Mouse (Mus musculus) midbrain, embryonic 16.5 days (tissue): ENCODE results near the gene Pde1c. TPM values are rescaled to one million over a fixed set of nuclear protein-coding genes. Genes with fewer than 3 reads are reported as not detected.

Source experiments
- ATAC-seq: fragments of 200-750 bp; cut with Nextera tagmentation; 2 replicates; pipeline ENCODE4 v1.8.0; 2017; ENCODE audit warnings: moderate TSS enrichment
- H3K27ac ChIP-seq: fragments of 300-500 bp; sonication (generic); 2 replicates; pipeline ENCODE4 v1.5.1; 2014; ENCODE audit warnings: mild to moderate bottlenecking, low read length, mixed read lengths
- H3K27me3 ChIP-seq: fragments of 300-500 bp; sonication (generic); 2 replicates; pipeline ENCODE4 v1.6.1; 2014; ENCODE audit warnings: low read depth, low read length, mixed read lengths; ENCODE audit not compliant: control insufficient read depth, insufficient read depth
- H3K36me3 ChIP-seq: fragments of 300-500 bp; sonication (generic); 2 replicates; pipeline ENCODE4 v1.6.1; 2014; ENCODE audit warnings: mild to moderate bottlenecking, low read length, moderate library complexity, mixed read lengths; ENCODE audit not compliant: control insufficient read depth, insufficient read depth
- H3K4me1 ChIP-seq: fragments of 300-500 bp; sonication (generic); 2 replicates; pipeline ENCODE4 v1.6.1; 2014; ENCODE audit warnings: mild to moderate bottlenecking, low read length, mixed read lengths; ENCODE audit not compliant: control insufficient read depth, insufficient read depth
- H3K4me2 ChIP-seq: fragments of 300-500 bp; sonication (generic); 2 replicates; pipeline ENCODE4 v1.6.1; 2014; ENCODE audit warnings: mild to moderate bottlenecking, low read length, mixed read lengths
- H3K4me3 ChIP-seq: fragments of 300-500 bp; sonication (generic); 2 replicates; pipeline ENCODE4 v1.5.1; 2014; ENCODE audit warnings: low read depth, mild to moderate bottlenecking, low read length, moderate library complexity, mixed read lengths
- H3K9ac ChIP-seq: fragments of 300-500 bp; sonication (generic); 2 replicates; pipeline ENCODE4 v1.6.1; 2014; ENCODE audit warnings: low read depth, low read length, mixed read lengths
- H3K9me3 ChIP-seq: fragments of 300-500 bp; sonication (generic); replicated peaks from 2 replicates; pipeline ENCODE4 v1.6.1; 2014; ENCODE audit warnings: mild to moderate bottlenecking, low read length, mixed read lengths; ENCODE audit not compliant: control insufficient read depth, poor library complexity, severe bottlenecking
- WGBS: fragments of 180-500 bp; shearing (Covaris S2); extraction: QIAGEN DNeasy Blood & Tissue Kit; methylation state at CpG from one replicate; pipeline ENCODE4 v1.1.7; 2014; 5-methylcytosine and 5-hydroxymethylcytosine counted together
- polyA plus RNA-seq: library from polyadenylated mRNA; unstranded; fragments of >200 nt; fragmentation: Nextera tagmentation; extraction: Ambion mirVana; gene quantifications from 2 replicates; pipeline ENCODE4 v1.2.1, GENCODE M21; 2015

Pde1c gene
- polyA plus RNA-seq, 1 experiment from 2014 or later = 7.4 TPM

GRCm38 (mm10) chr6:56049104-56049503, 519.8 kb downstream of the Pde1c start:
- no peaks in the 10 kb centered on the region for H3K27me3 ChIP-seq
- ATAC-seq = peak; percentile 71; the same call in 1 of the 2 replicates
- no peak overlapping the region for H3K4me3 ChIP-seq
- H3K36me3 ChIP-seq = no peaks in the 10 kb centered on the region
- WGBS = 33% methylated on average over 4 of the region's 4 CpGs
- H3K4me1 ChIP-seq = no peaks in the 10 kb centered on the region
- no peak overlapping the region for H3K27ac ChIP-seq
- H3K4me2 ChIP-seq = no peak overlapping the region
- no peak overlapping the region for H3K9ac ChIP-seq
- H3K9me3 ChIP-seq = no peaks in the 10 kb centered on the region

- no peak overlapping the region for H3K27ac ChIP-seq
- no peak for ATAC-seq
- H3K4me2 ChIP-seq = no peak overlapping the region
- 86% methylated on average over 3 of the region's 3 CpGs for WGBS
- no peaks in the 10 kb centered on the region for H3K27me3 ChIP-seq
- H3K36me3 ChIP-seq = no peaks in the 10 kb centered on the region
- no peaks in the 10 kb centered on the region for H3K9me3 ChIP-seq
- no peak overlapping the region for H3K9ac ChIP-seq
- H3K4me1 ChIP-seq = no peaks in the 10 kb centered on the region
- no peak overlapping the region for H3K4me3 ChIP-seq
Observed at GRCm38 (mm10) chr6:56048580-56048979, 520.3 kb downstream of the Pde1c start.

- Histone ChIP-seq H3K27ac (no peak overlapping the region), H3K4me2 (no peak overlapping the region), H3K9me3 (no peaks in the 10 kb centered on the region), H3K4me3 (no peak overlapping the region), H3K36me3 (no peaks in the 10 kb centered on the region), H3K27me3 (no peaks in the 10 kb centered on the region), H3K9ac (no peak overlapping the region), H3K4me1 (no peaks in the 10 kb centered on the region)
- 23% methylated on average over 1 of the region's 1 CpGs for WGBS
- peak; percentile 15; the same call in 1 of the 2 replicates for ATAC-seq
Observed at GRCm38 (mm10) chr6:56044716-56045115, 524.2 kb downstream of the Pde1c start.

GRCm38 (mm10) chr6:56044270-56044669, 524.6 kb downstream of the Pde1c start:
- no peak overlapping the region for H3K27ac ChIP-seq

GRCm38 (mm10) chr6:56039476-56040055, 529.3 kb downstream of the Pde1c start:
- Histone ChIP-seq H3K27me3 (no peaks in the 10 kb centered on the region), H3K4me2 (no peak overlapping the region), H3K9ac (no peak overlapping the region), H3K9me3 (no peaks in the 10 kb centered on the region), H3K27ac (no peak overlapping the region), H3K36me3 (no peaks in the 10 kb centered on the region), H3K4me3 (no peak overlapping the region), H3K4me1 (no peaks in the 10 kb centered on the region)
- no peak for ATAC-seq
- 60% methylated on average over 4 of the region's 4 CpGs for WGBS

More at GRCm38 (mm10) chr6:56044270-56044669, 524.6 kb downstream of the Pde1c start:
- Histone ChIP-seq H3K4me2 (no peak overlapping the region), H3K4me3 (no peak overlapping the region), H3K9ac (no peak overlapping the region), H3K9me3 (no peaks in the 10 kb centered on the region), H3K4me1 (no peaks in the 10 kb centered on the region), H3K27me3 (no peaks in the 10 kb centered on the region), H3K36me3 (no peaks in the 10 kb centered on the region)
- ATAC-seq = peak; percentile 33; the same call in 1 of the 2 replicates
- WGBS = 31% methylated on average over 5 of the region's 5 CpGs

GRCm38 (mm10) chr6:56035054-56035453, 533.8 kb downstream of the Pde1c start:
- Histone ChIP-seq H3K4me3 (no peak overlapping the region), H3K27ac (no peak overlapping the region), H3K27me3 (no peaks in the 10 kb centered on the region), H3K9ac (no peak overlapping the region), H3K4me2 (no peak overlapping the region), H3K36me3 (no peaks in the 10 kb centered on the region), H3K9me3 (no peaks in the 10 kb centered on the region), H3K4me1 (0 out of 2 replicates have a peak, but pooled peaks cover 4% of the 10 kb centered on the region)
- WGBS = 82% methylated on average over 10 of the region's 10 CpGs
- ATAC-seq = no peak

GRCm38 (mm10) chr6:56032231-56032630, 536.7 kb downstream of the Pde1c start:
- H3K9ac ChIP-seq = no peak overlapping the region
- no peaks in the 10 kb centered on the region for H3K36me3 ChIP-seq
- 79% methylated on average over 2 of the region's 2 CpGs for WGBS
- no peak overlapping the region for H3K27ac ChIP-seq
- ATAC-seq = no peak
- 0 out of 2 replicates have a peak, but pooled peaks cover 4% of the 10 kb centered on the region for H3K4me1 ChIP-seq
- H3K9me3 ChIP-seq = no peaks in the 10 kb centered on the region
- H3K27me3 ChIP-seq = no peaks in the 10 kb centered on the region
- H3K4me2 ChIP-seq = no peak overlapping the region
- H3K4me3 ChIP-seq = no peak overlapping the region

- H3K4me2 ChIP-seq = no peak overlapping the region
- ATAC-seq = no peak
- H3K9ac ChIP-seq = no peak overlapping the region
- 0 out of 2 replicates have a peak, but pooled peaks cover 4% of the 10 kb centered on the region for H3K4me1 ChIP-seq
- no peaks in the 10 kb centered on the region for H3K27me3 ChIP-seq
- no peak overlapping the region for H3K27ac ChIP-seq
- no peaks in the 10 kb centered on the region for H3K9me3 ChIP-seq
- 26% methylated on average over 5 of the region's 5 CpGs for WGBS
- no peak overlapping the region for H3K4me3 ChIP-seq
- H3K36me3 ChIP-seq = no peaks in the 10 kb centered on the region
Observed at GRCm38 (mm10) chr6:56029986-56030385, 538.9 kb downstream of the Pde1c start.

GRCm38 (mm10) chr6:56027966-56028365, 540.9 kb downstream of the Pde1c start:
- Histone ChIP-seq H3K9ac (no peak overlapping the region), H3K27me3 (no peaks in the 10 kb centered on the region), H3K4me3 (no peak overlapping the region), H3K4me1 (0 out of 2 replicates have a peak, but pooled peaks cover 4% of the 10 kb centered on the region), H3K9me3 (no peaks in the 10 kb centered on the region), H3K36me3 (no peaks in the 10 kb centered on the region), H3K27ac (no peak overlapping the region), H3K4me2 (no peak overlapping the region)
- 92% methylated on average over 5 of the region's 5 CpGs for WGBS
- no peak for ATAC-seq
